Mouse (Mus musculus): ENCODE results near the gene Nipal4. TPM values are rescaled to one million over a fixed set of nuclear protein-coding genes. Genes with fewer than 3 reads are reported as not detected.

Gene Nipal4
- total RNA-seq, 4 experiments from 2014 or later = 2.2 to 3.0 (median 2.6) TPM

GRCm38 (mm10) chr11:46115411-46116173 lies 50.7 kb downstream of the Nipal4 start:
- DNase-seq (ENCODE audit: low spot score in 2 of 2) = no peak

DNA sequence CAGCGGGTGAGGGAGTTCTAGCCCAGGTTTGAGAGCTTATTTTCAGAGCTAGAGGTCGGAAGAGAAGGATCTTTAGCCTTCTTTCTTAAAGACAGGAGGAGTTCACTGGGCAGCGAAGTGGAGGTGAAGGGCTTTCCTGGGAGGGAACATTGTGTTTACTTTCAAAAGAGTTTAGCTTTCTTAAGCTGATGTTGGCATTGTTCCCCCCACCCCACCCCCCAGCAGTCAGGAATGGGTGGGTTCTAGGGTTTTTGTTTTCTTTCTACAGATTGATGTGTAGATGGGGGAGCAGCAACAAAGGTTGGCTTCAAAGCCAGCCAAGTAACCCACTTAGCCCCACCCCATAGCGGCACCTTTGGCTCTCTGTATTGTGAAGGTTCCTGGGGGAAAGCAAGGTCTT lies 51.3 kb downstream of the Nipal4 start:
- DNase-seq (ENCODE audit: low spot score in 2 of 2) = no peak

DNA sequence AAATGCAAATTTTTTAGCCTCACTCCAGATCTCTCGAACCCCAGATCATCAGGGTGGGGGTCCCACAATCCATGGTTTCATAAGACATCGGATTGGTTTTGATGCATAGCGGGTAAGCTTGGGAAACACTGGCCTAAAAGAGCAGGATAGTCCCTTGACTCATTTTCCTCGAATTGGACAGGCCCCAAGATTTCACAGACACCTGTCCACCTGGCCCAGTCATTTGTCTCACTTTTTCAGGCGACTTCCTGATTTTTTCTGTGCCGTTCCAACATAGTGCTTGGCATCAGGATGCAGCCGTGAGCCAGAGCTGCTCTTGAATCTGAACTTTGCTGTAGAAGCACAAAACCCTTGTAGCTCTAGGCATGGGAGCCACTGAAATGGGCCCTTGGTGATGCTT lies 52.1 kb downstream of the Nipal4 start:
- DNase-seq (ENCODE audit: low spot score in 2 of 2) = no peak

- DNase-seq (ENCODE audit: low spot score in 2 of 2) = no peak
Observed at GRCm38 (mm10) chr11:46113211-46113610, 53.1 kb downstream of the Nipal4 start.

DNA sequence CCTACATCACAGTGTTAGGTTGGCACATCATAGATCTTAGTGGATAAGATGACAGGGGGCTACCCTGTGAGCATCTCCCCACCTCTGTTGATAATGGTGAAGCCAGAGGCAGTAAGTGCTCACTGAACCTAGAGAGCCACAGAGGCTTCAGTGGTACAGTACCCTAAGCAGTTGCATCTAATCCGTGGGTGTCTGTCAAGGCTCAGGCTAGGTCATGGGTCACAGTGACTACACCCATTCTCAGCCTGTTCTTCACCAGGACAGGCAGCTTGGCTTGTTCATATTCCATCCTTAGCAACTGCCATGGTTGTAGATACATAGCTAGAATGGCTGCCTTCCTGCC lies 55.4 kb downstream of the Nipal4 start:
- DNase-seq (ENCODE audit: low spot score in 2 of 2) = no peak

DNA sequence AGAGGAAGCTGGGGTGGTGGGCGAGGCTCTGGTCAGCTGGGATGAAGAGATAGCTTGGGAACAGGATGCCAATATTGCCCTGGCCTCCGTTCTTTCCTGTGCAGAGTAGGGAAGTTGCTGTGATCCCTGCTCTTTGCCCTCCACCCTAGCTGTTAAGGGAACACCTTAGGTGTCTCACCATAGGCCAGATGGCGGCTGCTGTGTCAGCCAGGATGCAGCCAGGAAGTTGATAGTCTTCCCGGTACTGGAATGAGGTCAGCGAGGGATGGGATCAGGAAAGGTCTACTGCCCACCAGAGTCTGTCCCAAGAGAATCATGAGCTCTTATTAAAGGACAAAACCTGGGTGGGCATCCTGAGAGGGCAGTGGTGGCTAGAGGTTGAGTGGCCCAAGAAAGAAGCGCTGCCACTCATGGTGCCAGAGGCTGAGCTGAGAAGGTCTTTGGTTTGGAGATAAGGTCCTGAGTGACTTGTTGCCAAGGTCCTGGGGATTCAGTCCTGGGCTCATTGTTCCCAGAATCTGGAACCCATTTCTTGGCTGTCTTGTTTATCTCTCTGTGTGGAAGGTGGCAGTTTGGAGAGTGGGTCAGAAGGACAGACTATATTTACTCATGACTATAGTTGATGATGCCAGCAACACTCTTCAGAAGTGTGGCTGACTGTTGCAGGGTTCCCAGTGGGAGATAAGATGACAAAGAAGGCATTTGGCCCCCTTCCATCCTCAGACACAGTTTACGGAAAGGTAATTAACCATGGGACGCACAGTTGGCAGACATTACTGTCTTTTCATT lies 56.0 kb downstream of the Nipal4 start:
- no peak for DNase-seq (ENCODE audit: low spot score in 2 of 2)

- DNase-seq (ENCODE audit: low spot score in 2 of 2) = no peak
Observed at GRCm38 (mm10) chr11:46109206-46109605, 57.1 kb downstream of the Nipal4 start.

GRCm38 (mm10) chr11:46107046-46107445 lies 59.3 kb downstream of the Nipal4 start:
- DNase-seq (ENCODE audit: low spot score in 2 of 2) = no peak

GRCm38 (mm10) chr11:46102107-46102506 lies 64.2 kb downstream of the Nipal4 start:
- DNase-seq (ENCODE audit: low spot score in 2 of 2) = no peak

Small RNA genes lying within 50 kb of the gene (microRNA-seq; reads per million reads assigned to microRNA genes)
- 0 to 0.84 reads per million in 2 experiments for gene Mir7239
- gene Mir8100 = 0 to 0.63 reads per million in 2 experiments

Other genes with a start within 250 kb of the Nipal4 start
- gene Lsm11, start 221.6 kb downstream of the Nipal4 start, total RNA-seq (2022) = 10 to 100 TPM; 13.0 to 15.5 (median 13.8) TPM
- gene Thg1l, start 211.0 kb downstream of the Nipal4 start, total RNA-seq (2022) = 10 to 100 TPM; 10.4 to 11.8 (median 11.4) TPM
- gene Sox30, start 186.2 kb downstream of the Nipal4 start, total RNA-seq (2022) = under 1 TPM in 1 of 4 experiments, not detected in 3; 0.11 TPM
- gene Gm12166, start 114.2 kb downstream of the Nipal4 start, total RNA-seq (2022) = 1 to 10 TPM; 2.8 to 5.4 (median 3.2) TPM
- 10 to 100 TPM; 10.6 to 13.0 (median 10.9) TPM for gene Adam19, start 110.5 kb downstream of the Nipal4 start, total RNA-seq (2022)
- 1 to 10 TPM; 3.6 to 5.7 (median 4.2) TPM for gene Fndc9, start 69.0 kb upstream of the Nipal4 start, total RNA-seq (2022)
- gene Cyfip2, start 146.4 kb upstream of the Nipal4 start, total RNA-seq (2022) = 100 to 1,000 TPM; 534 to 625 (median 593) TPM
- gene Itk, start 223.0 kb upstream of the Nipal4 start, total RNA-seq (2022) = 1 to 10 TPM in 1 of 4 experiments, under 1 TPM in 3; 0.64 to 1.1 (median 0.72) TPM
- not detected for gene Fam71b, start 230.1 kb upstream of the Nipal4 start, total RNA-seq (2022)

Measured in left cerebral cortex, adult 8-10 months (tissue).